Mouse (Mus musculus): ENCODE results near the gene Kazn.

The Kazn gene

GRCm38 (mm10) chr4:142239240-142240126 is at the start of gene Kazn:
Gene Kazn, minus strand, starts transcription at chr4:142239401.
- DNase-seq (ENCODE audit: low spot score in 2 of 2) = peak; percentile 50 to 54

DNA sequence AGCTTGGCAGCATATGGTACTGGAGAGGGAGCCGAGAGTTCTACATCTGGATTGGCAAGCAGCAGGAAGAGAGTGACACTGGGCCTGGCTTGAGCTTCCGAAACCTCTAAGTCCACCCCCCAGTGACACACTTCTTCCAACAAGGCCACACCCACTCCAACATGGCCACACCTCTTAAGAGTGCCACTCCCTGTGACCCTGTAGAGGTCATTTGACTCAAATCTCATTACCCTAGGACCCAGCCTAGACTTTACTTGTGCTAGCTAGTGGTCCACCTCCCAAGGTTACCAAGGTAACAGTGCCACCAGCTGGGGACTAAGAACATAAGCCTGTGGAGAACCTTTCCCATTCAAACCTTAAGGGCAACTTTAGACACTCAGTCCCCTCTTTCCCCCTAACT is 46.3 kb upstream of the Kazn start:
- DNase-seq (ENCODE audit: low spot score in 2 of 2) = no peak

DNA sequence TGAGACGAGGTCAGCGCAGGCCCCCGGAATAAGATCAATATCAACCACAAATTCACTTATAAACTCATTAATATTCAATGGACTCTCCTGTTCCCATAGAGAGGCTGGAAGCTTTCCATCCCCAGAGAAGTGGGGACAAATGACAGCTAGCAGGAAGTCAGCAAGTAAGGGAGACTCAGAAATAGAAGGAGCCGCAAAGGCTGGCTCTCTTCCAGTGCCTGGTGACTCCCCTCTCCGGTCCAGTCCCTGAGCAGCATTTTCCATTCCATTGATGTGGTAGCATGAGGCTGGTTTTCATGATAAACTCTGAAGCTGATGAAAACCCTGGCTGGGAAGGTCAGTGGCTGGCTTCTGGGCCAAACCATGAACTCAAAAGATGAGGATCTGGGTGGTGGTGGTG is 44.7 kb upstream of the Kazn start:
- DNase-seq (ENCODE audit: low spot score in 2 of 2) = no peak

- DNase-seq (ENCODE audit: low spot score in 2 of 2) = no peak
These were observed 39.0 kb upstream of the Kazn start for GRCm38 (mm10) chr4:142278197-142278575.

- DNase-seq (ENCODE audit: low spot score in 2 of 2) = no peak
These were observed 38.4 kb upstream of the Kazn start for GRCm38 (mm10) chr4:142277481-142278196.

- DNase-seq (ENCODE audit: low spot score in 2 of 2) = no peak
These were observed 36.0 kb upstream of the Kazn start for GRCm38 (mm10) chr4:142275242-142275641.

DNA sequence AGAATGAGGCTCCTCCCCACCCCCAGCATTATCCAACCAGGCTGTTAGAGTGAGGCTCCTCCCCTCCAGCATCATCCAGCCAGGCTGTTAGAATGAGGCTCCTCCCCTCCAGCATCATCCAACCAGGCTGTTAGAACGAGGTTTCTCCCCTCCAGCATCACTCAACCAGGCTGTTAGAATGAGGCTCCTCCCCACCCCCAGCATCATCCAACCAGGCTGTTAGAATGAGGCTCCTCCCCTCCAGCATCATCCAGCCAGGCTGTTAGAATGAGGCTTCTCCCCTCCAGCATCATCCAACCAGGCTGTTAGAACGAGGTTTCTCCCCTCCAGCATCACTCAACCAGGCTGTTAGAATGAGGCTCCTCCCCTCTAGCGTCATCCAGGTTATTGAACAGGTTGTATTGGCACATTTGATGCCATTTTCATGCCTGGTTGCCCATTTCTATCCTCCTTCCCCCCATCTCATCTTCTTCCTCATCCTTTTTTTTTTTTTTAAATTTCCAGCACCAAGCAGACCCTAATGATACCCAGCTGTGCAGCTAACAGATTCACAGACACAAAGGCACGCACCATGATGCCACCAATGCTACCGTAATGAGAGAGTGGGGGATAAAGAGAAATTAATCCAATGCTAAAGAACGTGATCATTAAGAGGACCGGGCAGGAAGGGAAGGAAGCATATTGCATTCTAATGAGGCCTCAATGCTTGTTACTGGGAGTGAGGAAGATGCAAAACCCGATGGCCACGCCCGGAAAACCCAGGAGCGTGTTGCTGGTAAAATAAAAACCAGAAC is 35.4 kb upstream of the Kazn start:
- DNase-seq (ENCODE audit: low spot score in 2 of 2) = no peak

DNA sequence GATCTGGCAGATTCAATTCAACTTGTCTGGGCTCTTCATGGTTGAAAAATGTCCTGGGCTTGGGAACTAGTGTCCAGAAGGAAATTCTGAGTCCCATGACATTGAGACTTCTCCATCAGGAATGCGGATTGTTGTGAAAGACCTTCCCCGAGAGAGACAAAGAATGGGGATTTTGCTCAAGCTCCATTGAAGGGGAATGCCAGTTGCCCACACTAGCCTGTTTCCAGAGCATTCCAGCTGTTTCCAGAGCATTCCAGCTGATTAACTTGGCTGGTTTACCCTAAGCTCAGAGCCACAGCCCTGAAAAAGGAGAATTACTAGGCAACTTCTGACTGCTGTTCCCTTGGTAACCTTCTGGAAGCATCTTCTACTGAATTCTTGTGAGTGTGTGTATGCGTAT is 32.3 kb upstream of the Kazn start:
- no peak for DNase-seq (ENCODE audit: low spot score in 2 of 2)

DNA sequence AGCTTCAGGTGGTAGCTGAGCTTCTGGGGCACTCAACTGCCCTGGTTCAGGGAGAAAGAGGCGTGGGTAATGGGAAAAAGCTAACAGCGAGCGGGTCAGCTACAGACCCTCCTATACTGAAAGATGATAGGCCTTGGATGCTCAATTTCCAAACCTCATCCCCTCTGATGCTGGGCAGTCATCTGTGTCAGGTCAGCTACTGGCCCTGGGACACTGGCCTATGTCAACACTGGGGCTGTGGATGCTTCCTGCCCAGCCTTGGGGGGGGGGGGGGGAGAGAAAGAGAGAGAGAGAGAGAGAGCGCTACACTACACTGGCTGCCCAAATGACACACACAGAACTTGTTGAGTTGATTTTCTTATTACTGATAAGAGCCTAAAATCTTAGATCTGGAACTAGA is 28.6 kb upstream of the Kazn start:
- no peak for DNase-seq (ENCODE audit: low spot score in 2 of 2)

DNA sequence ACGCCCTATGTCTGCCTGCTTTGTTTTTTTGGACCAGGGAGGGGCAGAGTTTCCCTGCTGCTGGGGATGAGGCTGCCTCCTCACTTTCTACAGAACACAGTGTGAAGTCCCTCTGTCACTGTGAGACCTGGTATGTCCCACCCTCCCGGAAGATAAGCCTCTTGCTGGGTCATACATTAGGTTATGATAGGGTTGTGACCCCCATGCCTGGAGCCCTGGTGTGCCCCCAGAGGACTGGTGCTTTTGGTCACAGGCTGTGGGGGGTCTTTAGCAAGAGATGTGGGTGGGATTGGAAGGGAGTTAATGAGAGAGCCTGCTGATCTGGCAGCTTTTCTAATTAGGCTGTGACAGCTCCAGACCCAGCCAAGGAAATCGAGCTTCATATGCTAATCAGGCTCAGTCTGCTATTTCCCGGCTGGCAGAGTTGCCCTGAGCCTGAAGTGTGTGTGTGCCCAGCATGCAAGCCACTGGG is 28.2 kb upstream of the Kazn start:
- peak; percentile 14 to 25 for DNase-seq (ENCODE audit: low spot score in 2 of 2)

GRCm38 (mm10) chr4:142264335-142264734 is 25.1 kb upstream of the Kazn start:
- DNase-seq (ENCODE audit: low spot score in 2 of 2) = no peak

GRCm38 (mm10) chr4:142261725-142262124 is 22.5 kb upstream of the Kazn start:
- DNase-seq (ENCODE audit: low spot score in 2 of 2) = no peak

GRCm38 (mm10) chr4:142258730-142259129 is 19.5 kb upstream of the Kazn start:
- DNase-seq (ENCODE audit: low spot score in 2 of 2) = no peak

GRCm38 (mm10) chr4:142254088-142254487 is 14.9 kb upstream of the Kazn start:
- no peak for DNase-seq (ENCODE audit: low spot score in 2 of 2)

DNA sequence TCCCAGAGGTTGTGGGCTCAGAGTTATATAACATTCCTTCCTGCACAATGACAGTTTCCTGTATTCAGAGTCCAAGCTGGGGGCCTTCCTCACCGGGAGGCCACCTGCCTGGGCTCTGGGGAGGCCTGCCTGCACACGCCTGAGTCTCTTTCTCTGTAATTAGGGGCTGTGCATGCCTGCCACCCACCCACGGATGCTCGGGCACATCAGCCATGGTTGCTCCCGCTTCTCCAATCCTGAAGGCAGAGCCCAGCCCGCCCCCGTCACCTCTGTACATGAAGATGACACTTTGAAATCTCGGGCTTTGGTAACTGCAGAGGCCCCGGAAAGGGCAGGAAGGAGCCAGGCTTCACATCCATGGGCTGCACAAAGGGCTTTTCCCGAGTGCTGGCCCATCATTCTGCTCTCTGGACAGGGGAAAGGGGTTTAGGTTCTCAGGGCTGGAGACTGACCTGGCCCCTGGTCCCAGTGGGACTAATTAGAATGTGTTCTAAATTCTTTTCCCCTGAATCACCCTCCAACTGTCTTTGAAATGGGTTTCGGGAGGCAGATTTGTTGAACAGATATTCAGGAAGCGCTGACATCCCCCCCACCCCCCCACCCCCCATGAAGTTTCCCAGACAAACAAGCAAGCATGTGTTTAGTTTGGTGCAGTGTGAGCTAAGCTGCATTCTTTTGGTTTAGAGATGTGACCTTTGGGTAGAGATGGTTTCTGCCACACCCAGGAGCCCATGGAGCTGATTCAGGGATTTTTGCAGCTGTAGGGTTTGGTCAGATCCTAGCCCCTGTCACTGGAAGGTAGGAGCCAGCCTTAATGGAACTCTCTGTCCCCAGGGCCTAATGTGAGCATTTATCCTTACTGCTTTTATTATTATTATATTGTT is 12.5 kb upstream of the Kazn start:
- no peak for DNase-seq (ENCODE audit: low spot score in 2 of 2)

DNA sequence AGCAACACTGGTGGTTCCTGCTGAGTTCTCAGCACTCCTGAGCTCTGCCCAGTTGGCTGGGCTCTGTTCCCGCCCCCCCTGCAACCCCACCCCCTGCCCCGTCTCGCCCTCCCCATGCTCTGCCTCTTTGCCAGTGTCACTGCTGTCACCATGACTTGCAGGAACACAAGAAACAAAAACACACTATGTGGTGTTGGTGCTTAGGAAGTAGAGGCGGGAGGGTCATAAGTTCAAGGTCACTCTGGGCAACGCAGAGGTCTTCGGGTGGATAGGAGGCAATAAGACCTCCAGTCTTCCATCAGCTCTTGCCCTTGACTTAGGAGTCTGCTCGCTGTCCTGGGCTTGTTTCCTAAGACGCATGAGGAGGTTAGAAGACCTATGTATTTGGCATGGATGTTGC is 10.9 kb upstream of the Kazn start:
- DNase-seq (ENCODE audit: low spot score in 2 of 2) = no peak

- no peak for DNase-seq (ENCODE audit: low spot score in 2 of 2)
These were observed 10.2 kb upstream of the Kazn start for GRCm38 (mm10) chr4:142249401-142249800.

DNA sequence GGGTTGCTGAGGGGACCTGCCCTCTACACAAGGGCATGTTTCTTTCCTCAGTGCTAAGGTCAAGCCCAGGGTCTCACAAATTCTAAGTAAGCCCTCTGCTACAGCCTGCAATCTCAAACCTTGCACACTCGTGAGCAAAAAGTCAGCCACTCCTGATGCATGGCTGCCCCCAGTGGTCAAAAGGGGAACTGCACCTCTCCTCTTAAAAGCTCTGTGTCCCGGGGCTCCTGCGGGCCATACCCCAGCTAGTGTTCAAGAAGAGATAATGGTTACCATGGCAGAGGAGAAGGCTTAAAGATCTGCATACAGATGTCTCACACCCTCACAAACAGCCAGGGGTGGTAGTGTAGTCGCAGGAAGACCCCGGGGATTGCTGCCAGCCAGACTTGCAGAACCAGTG is 9.2 kb upstream of the Kazn start:
- DNase-seq (ENCODE audit: low spot score in 2 of 2) = peak; percentile 46 to 53

DNA sequence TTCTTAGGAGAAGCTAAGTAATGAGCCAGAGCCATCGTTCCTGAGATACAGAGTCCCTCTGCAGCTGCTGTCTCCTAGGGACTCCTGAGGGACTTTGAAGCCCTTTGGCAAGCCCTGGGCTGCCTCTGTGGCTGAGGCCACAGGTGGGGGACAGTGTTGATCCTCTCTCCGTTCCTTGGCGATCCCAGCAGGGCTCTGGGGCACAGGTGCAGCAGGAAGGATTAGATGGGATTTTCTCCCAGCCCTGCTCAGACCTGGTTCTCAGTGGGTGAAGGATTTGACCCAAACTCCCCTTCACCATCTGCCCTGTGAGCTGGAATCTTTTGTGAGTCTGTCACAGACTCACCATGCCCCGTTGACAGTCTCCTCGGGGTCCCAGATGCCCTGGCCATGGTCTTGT is 7.5 kb upstream of the Kazn start:
- no peak for DNase-seq (ENCODE audit: low spot score in 2 of 2)

- DNase-seq (ENCODE audit: low spot score in 2 of 2) = no peak
These were observed 5.4 kb upstream of the Kazn start for GRCm38 (mm10) chr4:142244641-142245040.

GRCm38 (mm10) chr4:142242750-142243383 is 3.7 kb upstream of the Kazn start:
- DNase-seq (ENCODE audit: low spot score in 2 of 2) = no peak
